Comparison of ENCODE assay signal across 8 mouse cellular contexts in the genomic region with DNA sequence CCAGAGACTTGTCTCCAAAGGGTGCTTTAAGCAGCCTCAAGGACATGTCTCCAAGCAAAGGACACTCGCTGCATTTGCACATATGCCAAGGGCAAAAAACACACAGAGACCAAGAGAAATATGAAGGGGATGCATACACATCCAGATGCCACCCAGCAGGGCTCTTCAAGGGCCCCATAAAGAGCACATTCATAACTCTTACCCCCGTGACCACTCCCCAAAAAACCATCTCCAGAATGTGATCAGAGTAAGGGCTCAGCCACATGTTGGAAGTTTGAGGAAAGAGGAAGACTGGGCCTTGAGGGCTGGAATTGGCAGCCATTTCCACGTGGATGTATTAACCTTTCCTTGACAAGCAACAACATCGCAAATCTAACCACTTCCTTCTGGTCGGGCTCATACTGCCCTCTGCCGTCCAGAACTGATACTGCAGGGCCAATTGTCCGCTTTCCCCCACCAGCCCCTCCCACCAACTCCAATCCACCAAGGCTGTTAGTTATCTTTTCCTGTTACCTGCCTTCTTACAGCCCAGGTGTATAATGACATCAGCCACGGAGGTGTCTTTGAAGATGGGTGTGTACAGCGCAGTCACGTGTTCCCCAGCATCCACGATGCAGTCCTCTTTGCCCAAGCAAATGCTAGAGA. TPM values are rescaled to one million over a fixed set of nuclear protein-coding genes. Genes with fewer than 3 reads are reported as not detected.
DNase-seq lines count a peak whose midpoint lies in the region; ATAC-seq lines count a peak whose summit lies in the region.

No protein-coding gene starts in this region.

- no peak overlapping the region for H3K9ac ChIP-seq in limb, embryonic 11.5 days (ENCODE audit: low read length)

- H3K27me3 ChIP-seq in limb, embryonic 11.5 days (ENCODE audit: control insufficient read depth, insufficient read depth, low read length), result no peaks in the 10 kb centered on the region

- peak; percentile 80 for DNase-seq in 416B (ENCODE audit: low read depth)
- peak; percentile 83 for DNase-seq in adrenal gland, adult 2 months
- peak; percentile 76 for DNase-seq in embryo, embryonic 11 days
- DNase-seq in gastrocnemius, postnatal 25 days, result peak; percentile 48
- DNase-seq in kidney, adult 8-10 months, result peak; percentile 55 to 85
- peak; percentile 89 for DNase-seq in limb, embryonic 11.5 days (ENCODE audit: low spot score)
- DNase-seq in spleen, postnatal 14 days (ENCODE audit: low spot score in 2 of 2), result peak; percentile 47 to 72

- 12% methylated on average over 11 of the region's 11 CpGs for WGBS in limb, embryonic 11.5 days

- no peak overlapping the region for H3K4me2 ChIP-seq in limb, embryonic 11.5 days (ENCODE audit: low read depth, severe bottlenecking)

- H3K4me1 ChIP-seq in limb, embryonic 11.5 days (ENCODE audit: control insufficient read depth, insufficient read depth, low read length), result no peaks in the 10 kb centered on the region

- no peak for ATAC-seq in limb, embryonic 11.5 days (ENCODE audit: insufficient number of reproducible peaks, low FRiP score, low TSS enrichment, low read depth)
- peak; percentile 65; the same call in 1 of the 2 replicates for ATAC-seq in monocyte, adult 5-6 weeks (replicated peaks; ENCODE audit: insufficient number of reproducible peaks, low FRiP score, low TSS enrichment, poor library complexity, severe bottlenecking)

- no peak overlapping the region for H3K4me3 ChIP-seq in limb, embryonic 11.5 days (ENCODE audit: low read depth, low read length)

- H3K27ac ChIP-seq in limb, embryonic 11.5 days (replicated peaks; ENCODE audit: low read depth, low read length), result no peak overlapping the region

- no peaks in the 10 kb centered on the region for H3K36me3 ChIP-seq in limb, embryonic 11.5 days (ENCODE audit: control insufficient read depth, insufficient read depth, low read length)

- no peaks in the 10 kb centered on the region for H3K9me3 ChIP-seq in limb, embryonic 11.5 days (ENCODE audit: control insufficient read depth, low read length)

RNA-seq across cellular contexts. Expression of gene Slc26a9, which starts 21.7 kb away (rescaled TPM):
- under 1 TPM in 1 of 2 experiments, not detected in 1; 0.12 TPM for total RNA-seq in adrenal gland, adult 2 months (2021)
- polyA plus RNA-seq in adrenal gland, adult 2 months (2012; rRNA removed), result 0.15 and 0.18 TPM in 2 replicates
- total RNA-seq in gastrocnemius, postnatal 25 days (2021), result not detected
- not detected in 2 replicates for polyA plus RNA-seq in limb, embryonic 11.5 days (2014; fragmentation: Nextera tagmentation; extraction: Ambion mirVana)
- not detected in 3 replicates for total RNA-seq in monocyte, adult 5-6 weeks (2017)

RNA-seq across cellular contexts. Expression of gene Pm20d1, which starts 31.7 kb away (rescaled TPM):
- total RNA-seq in adrenal gland, adult 2 months (2021), result 10 to 100 TPM in 1 of 2 experiments, 1 to 10 TPM in 1; 6.6 to 20.6 TPM
- polyA plus RNA-seq in adrenal gland, adult 2 months (2012; rRNA removed), result 4.2 and 5.7 TPM in 2 replicates
- 1 to 10 TPM in 1 of 2 experiments, under 1 TPM in 1; 0.82 to 1.3 TPM for total RNA-seq in gastrocnemius, postnatal 25 days (2021)
- 2.3 and 2.4 TPM in 2 replicates for polyA plus RNA-seq in limb, embryonic 11.5 days (2014; fragmentation: Nextera tagmentation; extraction: Ambion mirVana)
- not detected in 3 replicates for total RNA-seq in monocyte, adult 5-6 weeks (2017)
